Mouse (Mus musculus) splenic B cell, adult 2 months (primary cell): ENCODE measurements around the gene Tapbp.
"Not testable (repeated sequence)": the region's sequence is repeated elsewhere in the genome, so short reads cannot be mapped to it uniquely, and the experiment has no call there.

ENCODE experiments used
- DNase-seq: peaks from one replicate; pipeline ENCODE4 v3.0.0-alpha.2; 2011; ENCODE audit warnings: low read depth, low spot score
- H3K27me3 ChIP-seq: 2 replicates; pipeline ENCODE4 v1.6.1; 2012; ENCODE audit warnings: mild to moderate bottlenecking, low read length, moderate library complexity, mixed read lengths; ENCODE audit not compliant: control insufficient read depth, poor library complexity, insufficient read depth, severe bottlenecking
- H3K36me3 ChIP-seq: 2 replicates; pipeline ENCODE4 v1.6.1; 2012; ENCODE audit warnings: mild to moderate bottlenecking, low read length, moderate library complexity, mixed read lengths; ENCODE audit not compliant: control insufficient read depth, poor library complexity, insufficient read depth, severe bottlenecking

Gene Tapbp

GRCm38 (mm10) chr17:33940206-33940805, 24.6 kb downstream of the Tapbp start, which contains the start of the genes Pfdn6 and Wdr46:
Gene Pfdn6 (minus strand): TSS chr17:33940343.
Gene Wdr46 (plus strand): TSS chr17:33940660.
- peak; percentile 90 for DNase-seq
- Histone ChIP-seq H3K36me3 (peaks cover 13% of the 10 kb centered on the region), H3K27me3 (no peaks in the 10 kb centered on the region)

DNA sequence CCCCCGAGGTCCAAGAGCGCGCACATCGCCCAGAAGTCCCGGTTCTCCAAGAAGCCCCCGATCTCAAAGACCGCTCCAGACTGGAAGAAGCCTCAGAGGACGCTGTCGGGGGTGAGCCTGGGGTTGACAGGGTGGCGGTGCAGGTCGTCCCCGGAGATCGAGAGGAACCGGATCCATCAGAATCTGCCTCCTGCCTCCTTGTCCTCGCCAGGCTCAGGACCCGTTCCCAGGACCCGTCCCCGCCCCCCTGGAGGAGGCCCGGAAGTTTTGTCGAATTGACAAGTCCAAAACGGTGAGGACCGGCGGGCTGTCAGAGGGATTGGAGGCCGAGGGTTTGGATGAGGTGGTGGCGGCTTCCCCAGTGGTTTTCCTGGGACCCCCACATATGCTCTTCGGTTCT, 25.3 kb downstream of the Tapbp start:
- no peak for DNase-seq
- no peaks in the 10 kb centered on the region for H3K27me3 ChIP-seq
- H3K36me3 ChIP-seq: peaks cover 8% of the 10 kb centered on the region

DNA sequence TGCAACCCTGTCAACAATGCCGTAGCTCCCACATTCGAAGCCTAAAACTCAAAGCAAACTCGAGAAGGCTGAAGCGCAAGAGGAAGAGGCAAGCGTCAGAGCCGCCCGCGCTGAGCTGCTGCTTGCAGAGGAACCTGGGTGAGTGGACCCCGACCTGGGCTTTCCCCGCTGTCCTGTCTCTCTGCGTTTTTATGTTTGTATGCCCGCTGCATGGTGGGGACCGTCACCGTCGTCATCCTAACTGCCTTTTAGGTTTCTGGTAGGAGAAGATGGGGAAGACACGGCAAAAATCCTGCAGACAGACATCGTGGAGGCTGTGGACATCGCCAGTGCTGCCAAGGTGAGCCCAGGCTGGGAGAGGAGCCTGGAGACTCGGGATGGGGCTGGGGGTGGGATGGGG, 25.7 kb downstream of the Tapbp start:
- H3K36me3 ChIP-seq: peaks cover 7% of the 10 kb centered on the region
- DNase-seq: no peak

GRCm38 (mm10) chr17:33943454-33943853, 27.8 kb downstream of the Tapbp start:
- DNase-seq: no peak
- peaks cover 2% of the 10 kb centered on the region for H3K36me3 ChIP-seq
- no peaks in the 10 kb centered on the region for H3K27me3 ChIP-seq

More for the DNA sequence above, 25.7 kb downstream of the Tapbp start:
- H3K27me3 ChIP-seq: no peaks in the 10 kb centered on the region

- no peak for DNase-seq
Observed at GRCm38 (mm10) chr17:33947430-33948089, 31.9 kb downstream of the Tapbp start.

DNA sequence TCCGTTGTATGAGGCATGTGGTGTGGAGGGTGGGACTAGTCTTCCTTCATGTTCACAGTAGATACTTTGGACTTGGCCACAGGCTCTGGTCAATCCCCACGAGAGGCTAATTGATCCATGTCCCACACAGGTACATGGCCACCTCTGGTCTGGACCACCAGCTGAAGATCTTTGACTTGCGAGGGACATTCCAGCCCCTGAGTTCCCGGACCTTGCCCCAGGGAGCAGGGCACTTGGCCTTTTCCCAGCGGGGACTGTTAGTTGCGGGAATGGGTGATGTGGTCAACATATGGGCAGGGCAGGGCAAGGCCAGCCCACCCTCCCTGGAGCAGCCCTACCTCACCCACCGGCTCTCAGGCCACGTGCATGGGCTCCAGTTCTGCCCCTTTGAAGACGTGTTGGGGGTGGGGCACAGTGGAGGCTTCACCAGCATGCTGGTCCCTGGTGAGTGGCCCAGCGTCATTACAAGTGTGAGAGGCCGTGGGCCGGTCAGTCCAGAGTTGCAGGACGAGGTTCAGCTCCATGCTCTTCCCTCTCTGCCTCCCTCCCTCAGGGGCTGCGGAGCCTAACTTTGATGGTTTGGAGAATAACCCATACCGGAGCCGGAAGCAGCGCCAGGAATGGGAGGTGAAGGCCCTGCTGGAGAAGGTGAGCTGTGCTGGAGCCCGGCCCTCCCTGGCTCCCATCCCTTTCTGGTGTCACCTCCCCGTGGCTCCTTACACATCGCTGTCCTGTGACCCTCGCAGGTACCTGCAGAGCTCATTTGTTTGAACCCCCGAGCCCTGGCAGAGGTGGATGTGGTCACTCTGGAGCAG, 32.6 kb downstream of the Tapbp start:
- no peak for DNase-seq
- Histone ChIP-seq H3K36me3 (peaks cover 6% of the 10 kb centered on the region), H3K27me3 (no peaks in the 10 kb centered on the region)

More at GRCm38 (mm10) chr17:33947430-33948089, 31.9 kb downstream of the Tapbp start:
- Histone ChIP-seq H3K36me3 (peaks cover 6% of the 10 kb centered on the region), H3K27me3 (no peaks in the 10 kb centered on the region)

DNA sequence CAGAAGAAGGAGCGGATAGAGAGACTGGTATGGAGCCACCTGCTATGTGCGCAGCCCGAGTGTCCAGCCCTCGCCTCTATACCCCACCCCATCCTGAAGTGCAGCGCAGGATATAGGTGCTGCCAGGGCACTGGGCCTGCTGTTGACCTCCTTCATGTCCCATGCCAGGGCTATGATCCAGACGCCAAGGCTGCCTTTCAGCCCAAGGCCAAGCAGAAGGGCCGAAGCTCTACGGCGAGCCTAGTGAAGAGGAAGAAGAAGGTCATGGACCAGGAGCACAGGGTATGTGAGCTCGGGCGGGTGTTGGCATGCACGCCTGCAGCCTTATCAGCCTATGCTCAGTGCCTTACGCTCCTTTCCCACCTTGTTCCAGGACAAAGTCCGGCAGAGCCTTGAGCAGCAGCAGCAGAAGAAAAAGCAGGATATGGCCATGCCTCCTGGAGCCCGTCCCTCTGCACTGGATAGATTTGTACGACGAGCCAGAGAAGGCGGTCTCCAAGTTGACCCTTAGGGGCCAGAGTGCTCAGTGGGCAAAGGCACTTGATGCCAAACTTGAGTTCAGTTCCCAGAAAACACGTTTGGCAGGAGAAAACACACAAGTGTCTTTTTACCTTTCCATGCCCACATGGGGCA, 33.3 kb downstream of the Tapbp start:
- peaks cover 6% of the 10 kb centered on the region; the same call in 1 of the 2 replicates for H3K36me3 ChIP-seq
- no peaks in the 10 kb centered on the region for H3K27me3 ChIP-seq
- DNase-seq: no peak

DNA sequence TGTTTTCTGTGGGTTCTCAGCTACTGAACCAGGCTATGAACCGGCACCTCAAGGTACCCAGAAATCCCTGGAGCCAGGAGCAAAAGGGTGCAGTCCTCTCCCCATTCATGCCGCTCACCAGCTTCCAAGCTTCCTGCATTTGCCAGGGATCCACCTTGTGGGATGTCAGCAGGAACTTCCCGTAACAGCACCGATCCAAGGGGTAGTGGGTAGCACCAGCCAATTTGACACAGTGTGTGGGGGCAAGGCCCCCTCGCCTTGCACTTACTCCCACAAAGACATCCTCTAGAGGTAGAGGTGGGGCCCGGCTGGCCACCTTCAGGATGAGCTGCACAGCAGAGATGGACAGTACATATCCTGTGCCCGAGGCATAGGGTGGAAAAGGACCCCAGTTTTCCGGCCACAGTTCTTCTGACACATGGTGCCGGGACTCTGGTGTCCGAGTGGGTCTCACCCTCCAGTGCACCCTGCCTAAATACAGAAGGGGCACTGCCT, 34.5 kb downstream of the Tapbp start:
- peaks cover 6% of the 10 kb centered on the region; the same call in 1 of the 2 replicates for H3K36me3 ChIP-seq
- H3K27me3 ChIP-seq: no peaks in the 10 kb centered on the region
- no peak for DNase-seq

- peaks cover 6% of the 10 kb centered on the region; the same call in 1 of the 2 replicates for H3K36me3 ChIP-seq
- peak; percentile 76 for DNase-seq
- H3K27me3 ChIP-seq: no peaks in the 10 kb centered on the region
Observed at GRCm38 (mm10) chr17:33951021-33951946, 35.6 kb downstream of the Tapbp start, which contains the start of gene B3galt4. Gene B3galt4 (minus strand): TSS chr17:33951488.

DNA sequence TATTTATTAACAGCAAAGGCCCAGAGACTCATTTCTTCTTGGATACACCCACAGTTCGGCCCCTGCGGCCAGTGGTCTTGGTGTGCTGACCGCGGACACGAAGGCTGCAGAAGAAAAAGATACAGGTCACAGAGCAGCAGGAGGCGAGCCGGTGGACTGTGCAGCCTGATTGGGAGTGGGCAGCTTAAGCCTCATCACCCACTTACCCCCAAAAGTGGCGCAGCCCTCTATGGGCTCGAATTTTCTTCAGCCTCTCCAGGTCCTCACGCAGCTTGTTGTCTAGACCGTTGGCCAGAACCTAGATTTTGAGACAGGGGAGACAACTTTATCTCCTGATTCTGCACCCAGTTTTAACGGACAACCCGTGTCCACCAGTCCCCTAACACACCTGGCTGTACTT, 36.3 kb downstream of the Tapbp start:
- H3K36me3 ChIP-seq, DNase-seq, H3K27me3 ChIP-seq: not testable (repeated sequence)

DNA sequence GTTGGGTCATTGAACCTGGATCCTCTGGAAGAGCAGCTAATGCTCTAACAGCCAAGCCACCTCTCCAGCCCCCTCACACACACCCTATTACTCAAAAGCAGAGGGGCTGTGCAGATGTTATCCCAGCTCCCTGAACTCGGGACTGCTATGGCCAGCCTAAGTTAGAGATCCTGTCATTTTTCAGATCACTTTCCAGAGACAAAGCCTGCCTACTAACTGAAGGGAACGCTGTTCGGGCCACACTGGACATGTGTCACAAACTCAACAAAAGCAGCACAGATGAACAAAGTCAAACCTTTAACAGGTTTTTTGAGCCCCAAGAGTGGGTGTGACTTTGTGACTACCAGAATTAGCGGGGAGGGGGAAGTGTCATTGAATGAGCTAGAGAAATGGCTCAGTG, 37.2 kb downstream of the Tapbp start:
- Histone ChIP-seq H3K36me3 (peaks cover 7% of the 10 kb centered on the region), H3K27me3 (no peaks in the 10 kb centered on the region)
- no peak for DNase-seq

DNA sequence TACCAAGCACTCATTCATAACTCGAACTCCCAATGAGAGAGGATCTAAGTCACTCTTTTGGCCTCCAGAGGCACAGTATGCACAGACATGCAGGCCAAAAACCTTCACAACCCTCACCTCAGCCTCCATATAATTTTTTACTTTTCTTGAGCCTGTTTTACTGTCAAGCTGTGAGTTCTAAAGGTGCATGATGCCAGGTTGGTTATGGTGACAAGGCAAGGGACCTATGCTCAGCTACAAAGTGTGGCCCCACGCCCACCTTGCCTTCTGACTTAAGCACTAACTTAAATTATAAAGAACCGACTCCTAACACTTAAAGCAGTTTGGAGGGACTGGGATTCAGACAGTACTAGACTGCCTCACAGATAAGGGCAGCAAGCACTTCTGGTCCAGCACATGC, 37.6 kb downstream of the Tapbp start:
- no peaks in the 10 kb centered on the region for H3K27me3 ChIP-seq
- peaks cover 8% of the 10 kb centered on the region for H3K36me3 ChIP-seq
- no peak for DNase-seq

DNA sequence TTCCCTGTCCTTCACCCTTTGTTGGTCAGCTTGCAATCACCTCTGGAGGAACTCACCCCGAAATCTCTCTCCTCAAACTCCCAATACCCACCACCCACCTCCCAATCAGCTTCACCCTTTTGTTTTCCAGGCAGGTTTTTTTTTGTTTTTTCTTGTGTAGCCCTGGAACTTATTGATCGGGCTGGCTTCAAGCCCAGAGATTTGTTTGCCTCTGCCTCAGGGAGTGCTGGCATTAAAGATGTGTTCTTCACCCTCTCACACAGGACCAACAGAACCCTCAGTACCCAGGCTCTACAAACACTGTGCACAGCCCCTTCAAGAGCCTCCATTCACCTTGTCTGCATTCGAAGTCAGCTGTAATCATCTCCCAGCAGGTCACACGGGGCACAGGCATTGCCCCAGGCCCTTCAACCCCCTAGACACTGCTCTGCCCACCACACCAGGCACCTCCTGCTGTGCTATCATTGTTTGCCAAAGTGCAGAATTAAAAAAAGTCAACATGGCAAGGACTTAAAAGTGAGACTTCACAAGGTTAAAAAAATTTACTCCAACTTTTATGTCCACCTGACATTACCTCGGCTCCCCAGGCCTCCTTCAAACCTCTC, 38.4 kb downstream of the Tapbp start:
- H3K36me3 ChIP-seq: peaks cover 9% of the 10 kb centered on the region
- DNase-seq: no peak
- no peaks in the 10 kb centered on the region for H3K27me3 ChIP-seq
